Mouse (Mus musculus) layer of hippocampus, postnatal 14 days (tissue): Measurements from ENCODE around the gene Lztr1. TPM values are rescaled to one million over a fixed set of nuclear protein-coding genes. Genes with fewer than 3 reads are reported as not detected.

Experiments used
- DNase-seq, 2 experiments: peaks; one replicate each; pipeline ENCODE4 v3.0.0; 2021 to 2022; ENCODE audit warnings: low spot score in 2 of 2, mixed read lengths in 1 of 2
- long read RNA-seq, 2 experiments: library from polyadenylated mRNA; stranded (forward); transcript quantifications; one replicate each; pipeline ENCODE4 v2.0.0; 2021
- total RNA-seq, 2 experiments: library from RNA; stranded (reverse); gene quantifications; 2 replicates each; pipeline ENCODE4 v1.2.3; 2021

The Lztr1 gene
- 100 to 1,000 TPM; 204 to 215 TPM for total RNA-seq
- long read RNA-seq, experiment 1, transcript Lztr1-201 (21 exons, 3,394 nt) = major isoform, 175 of 237 reads
- long read RNA-seq, experiment 1, partial matches to known transcripts = 28 of 237 reads
- long read RNA-seq, experiment 1, other reads (novel, unspliced or antisense) = 34 of 237 reads
- long read RNA-seq, experiment 2, transcript Lztr1-201 (21 exons, 3,394 nt) = major isoform, 189 of 284 reads
- long read RNA-seq, experiment 2, partial matches to known transcripts = 40 of 284 reads
- long read RNA-seq, experiment 2, other reads (novel, unspliced or antisense) = 55 of 284 reads

DNA sequence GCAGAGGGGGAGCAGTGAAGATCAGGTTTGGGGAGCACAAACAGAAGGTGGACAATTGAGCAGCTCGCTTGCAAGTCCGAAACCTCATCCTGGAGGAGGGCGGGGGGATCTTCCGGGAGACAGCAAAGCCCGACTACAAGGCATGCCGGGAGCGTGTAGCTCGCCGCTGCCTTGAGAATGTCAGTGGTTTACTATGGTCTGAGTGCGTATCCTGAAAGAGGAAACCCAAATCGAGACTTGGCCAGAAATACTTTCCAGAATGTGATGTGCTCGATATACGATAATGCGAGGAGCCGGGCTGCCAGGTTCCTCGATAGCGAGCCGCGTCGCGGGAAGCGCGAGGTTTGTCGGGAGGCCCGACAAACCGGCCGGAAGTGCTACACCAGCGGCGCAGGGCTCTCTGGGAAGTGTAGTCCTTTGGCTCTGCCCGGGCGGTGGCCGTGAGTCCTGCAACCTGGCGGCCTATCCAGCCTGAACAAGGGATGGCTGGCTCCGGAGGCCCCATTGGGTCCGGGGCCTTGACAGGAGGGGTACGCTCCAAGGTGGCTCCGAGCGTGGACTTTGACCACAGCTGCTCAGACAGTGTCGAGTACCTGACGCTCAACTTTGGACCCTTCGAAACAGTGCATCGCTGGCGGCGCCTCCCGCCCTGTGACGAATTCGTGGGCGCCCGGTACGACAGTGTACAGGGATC lies at the start of gene Lztr1:
Gene Lztr1, plus strand, starts transcription at position 143 of the 694 bp plus-strand sequence.
- DNase-seq = peak; percentile 90 to 95

- no peak for DNase-seq
Measured at GRCm38 (mm10) chr16:17460254-17460653, 48.2 kb upstream of the Lztr1 start.

- DNase-seq = no peak
Measured at GRCm38 (mm10) chr16:17461596-17461995, 46.9 kb upstream of the Lztr1 start.

- no peak for DNase-seq
Measured at GRCm38 (mm10) chr16:17463184-17463583, 45.3 kb upstream of the Lztr1 start.

DNA sequence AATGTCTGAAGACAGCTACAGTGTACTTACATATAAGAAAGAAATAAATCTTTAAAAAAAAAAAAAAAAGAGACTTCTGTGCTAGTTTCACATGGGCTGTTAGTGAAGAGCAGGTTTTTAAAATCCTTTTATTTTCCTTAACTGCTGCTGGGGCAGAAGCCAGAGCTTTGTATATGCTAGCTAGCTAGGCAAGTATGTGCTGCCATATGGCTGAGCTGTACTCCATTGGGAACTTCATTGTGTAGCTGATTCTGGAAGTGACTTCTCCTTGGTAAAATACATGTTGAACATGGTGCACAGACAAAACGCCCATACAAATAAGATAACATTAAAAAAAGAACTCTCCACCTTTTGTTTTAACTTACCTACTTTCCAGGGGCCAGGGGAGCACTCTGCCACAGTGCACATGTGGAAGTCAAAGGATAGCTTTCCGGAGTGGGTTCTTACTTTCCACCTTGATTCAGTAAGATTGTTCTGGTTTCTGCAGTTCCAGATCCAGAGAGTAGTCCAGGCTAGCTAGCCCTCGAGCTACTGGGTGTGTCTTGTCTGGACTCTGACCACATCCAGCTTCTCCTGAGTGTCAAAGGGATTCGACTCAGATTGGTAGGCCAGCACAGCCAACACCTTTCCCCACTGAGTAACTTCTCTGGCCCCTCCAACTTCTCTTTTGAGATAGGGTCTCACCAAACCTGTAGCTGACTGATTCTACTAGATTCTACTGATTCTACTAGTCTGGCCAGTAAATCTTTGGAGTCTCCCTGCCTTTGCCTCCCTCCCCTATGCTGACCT lies 41.4 kb upstream of the Lztr1 start:
- DNase-seq = no peak

- DNase-seq = no peak
Measured at GRCm38 (mm10) chr16:17472498-17472897, 36.0 kb upstream of the Lztr1 start.

DNA sequence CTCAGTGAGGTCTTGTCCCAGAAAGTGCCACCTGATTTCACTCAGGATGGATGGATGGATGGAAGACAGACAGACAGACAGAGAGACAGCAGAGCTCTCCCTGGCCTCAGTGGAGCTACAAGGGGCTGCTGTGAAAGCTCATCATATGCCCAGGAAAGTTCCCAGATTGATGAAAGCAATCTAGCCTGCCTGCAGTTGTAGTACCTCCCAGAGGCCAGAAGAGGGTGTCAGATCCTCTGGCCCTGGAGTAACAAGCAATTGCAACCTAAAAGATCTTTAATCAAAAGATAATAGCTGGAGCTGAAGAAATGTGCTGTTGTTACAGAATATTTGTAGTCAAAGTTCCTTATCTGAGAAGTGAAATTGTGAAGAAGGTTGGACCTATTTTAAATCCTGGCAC lies 34.4 kb upstream of the Lztr1 start:
- peak in 1 of 2 experiments; percentile 59 for DNase-seq

DNA sequence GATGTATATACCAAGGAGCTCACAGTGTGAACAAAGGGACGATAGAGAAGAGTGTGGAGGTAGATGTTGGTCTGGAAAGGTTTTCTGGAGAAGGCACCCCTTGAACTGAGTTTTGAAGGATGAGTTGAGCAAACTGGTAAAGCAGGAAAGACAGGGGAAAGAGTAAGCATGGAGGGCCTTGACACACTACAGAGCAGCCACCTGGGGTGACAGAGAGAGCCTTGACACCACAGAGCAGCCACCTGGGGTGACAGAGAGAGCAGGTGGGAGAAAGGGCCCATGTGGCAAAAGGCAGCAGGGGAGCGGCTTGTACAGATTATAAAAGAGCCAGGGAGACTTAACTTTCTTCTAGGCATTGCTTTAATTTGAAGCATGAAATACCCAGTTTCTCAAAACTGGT lies 33.7 kb upstream of the Lztr1 start:
- DNase-seq = no peak

GRCm38 (mm10) chr16:17475326-17475725 lies 33.2 kb upstream of the Lztr1 start:
- DNase-seq = no peak

DNA sequence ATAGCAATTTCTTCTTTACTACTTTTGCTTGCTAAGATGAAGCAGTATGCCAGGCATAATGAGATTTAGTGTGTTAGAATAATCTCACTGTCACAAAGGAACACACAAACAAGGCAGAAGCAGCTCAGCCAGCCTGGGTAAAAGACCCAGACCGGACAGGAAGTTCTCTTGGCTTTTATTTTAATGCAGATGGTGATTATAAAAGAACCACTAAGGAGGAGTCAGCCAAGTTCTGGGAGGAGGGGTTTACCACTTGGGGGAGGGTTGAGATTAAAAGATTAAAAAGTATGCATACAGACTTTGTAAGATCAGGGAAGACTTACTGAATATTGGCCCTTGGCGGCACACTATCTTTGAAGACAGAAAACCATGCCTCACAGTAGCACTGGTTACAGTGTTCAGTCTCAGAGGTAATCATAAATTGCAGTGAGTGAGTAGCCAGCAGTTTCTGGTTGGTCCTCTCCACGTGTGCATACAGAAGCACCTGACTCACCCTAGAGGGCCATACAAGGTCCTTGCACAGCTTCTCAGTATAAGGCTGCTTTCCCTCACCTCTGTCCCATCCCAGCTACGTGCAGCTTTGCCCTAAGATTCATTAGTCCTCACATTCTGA lies 30.1 kb upstream of the Lztr1 start:
- DNase-seq = no peak

DNA sequence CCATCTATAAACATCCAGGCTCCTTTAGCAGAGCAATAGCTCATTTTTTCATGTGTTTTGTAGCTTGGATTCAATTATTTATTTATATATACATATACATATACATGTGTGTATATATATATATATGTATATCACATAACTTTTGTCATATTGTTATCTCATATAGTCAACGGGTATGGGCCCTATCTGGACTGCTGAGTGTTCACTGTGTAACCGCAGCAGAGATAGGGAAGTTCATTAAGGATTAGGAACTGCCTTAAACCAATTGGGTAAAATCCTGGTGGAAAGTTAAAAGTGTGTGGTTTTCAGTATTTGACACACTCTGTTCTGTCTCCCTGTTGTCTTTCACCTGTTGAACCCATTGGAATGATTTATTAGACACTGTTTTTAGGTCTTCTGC lies 27.0 kb upstream of the Lztr1 start:
- DNase-seq = no peak

DNA sequence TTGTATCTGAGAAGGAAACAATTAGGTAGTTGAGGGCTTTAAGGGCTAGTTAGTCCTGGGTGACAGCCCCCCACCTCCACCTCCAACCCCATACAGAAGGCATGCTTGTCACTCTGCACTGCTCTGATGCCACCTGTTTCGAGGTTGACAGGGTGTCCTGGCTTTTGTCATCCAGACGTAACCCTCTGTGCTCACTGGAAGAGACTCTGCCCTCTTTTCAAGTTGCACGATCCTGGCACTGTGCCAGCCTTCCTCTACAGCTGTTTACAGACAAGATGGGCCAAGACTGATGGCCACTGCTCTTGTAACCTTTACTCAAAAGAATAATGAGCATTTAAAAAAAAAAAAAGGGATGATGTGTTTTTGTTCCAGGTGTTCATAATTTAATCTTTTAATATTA lies 22.0 kb upstream of the Lztr1 start:
- no peak for DNase-seq

DNA sequence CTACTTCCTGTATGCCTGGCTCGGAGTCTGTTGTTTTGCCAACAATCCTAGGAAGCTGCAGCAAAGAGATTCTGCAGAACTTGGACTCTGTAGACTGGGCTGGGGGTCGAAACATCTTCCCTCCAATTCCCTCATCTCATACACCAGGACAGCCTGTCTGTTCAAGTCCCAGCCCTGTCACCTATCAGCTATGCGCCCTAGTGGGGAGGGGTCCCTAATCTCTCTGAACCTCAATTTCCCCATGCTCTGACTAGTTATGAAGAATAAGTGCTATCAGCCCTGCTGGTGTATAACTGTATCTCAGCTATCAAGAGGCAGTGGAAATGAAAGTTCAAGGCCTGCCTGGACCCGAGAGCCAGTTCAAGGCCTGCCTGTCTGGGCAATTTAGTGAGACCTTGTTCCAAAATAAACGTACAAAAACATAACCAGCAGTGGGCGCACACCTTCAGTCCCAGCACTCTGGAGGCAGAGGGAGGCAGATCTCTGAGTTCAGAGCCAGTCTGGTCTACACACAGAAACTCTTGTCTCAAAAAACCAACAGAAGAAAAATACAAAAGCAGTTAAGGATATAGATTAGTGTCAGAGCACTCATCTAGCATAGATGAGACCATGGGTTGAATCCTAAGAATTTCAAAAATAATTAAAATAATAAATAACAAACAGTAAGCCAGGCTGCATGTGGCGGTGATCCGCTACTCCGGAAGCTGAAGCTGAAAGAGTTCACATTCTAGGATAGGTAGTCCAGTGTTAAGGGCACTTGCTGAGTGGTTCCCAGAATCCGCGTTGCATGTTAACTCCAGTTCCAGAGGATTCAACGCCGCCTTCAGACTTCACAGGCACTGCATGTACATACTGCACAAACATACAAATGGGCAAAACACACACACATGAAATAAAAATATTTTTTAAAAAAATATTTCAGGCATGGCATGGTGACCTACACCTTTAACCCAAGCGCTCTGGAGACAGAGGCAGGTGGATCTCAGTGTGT lies 19.7 kb upstream of the Lztr1 start:
- no peak for DNase-seq

GRCm38 (mm10) chr16:17489469-17490111 lies 18.9 kb upstream of the Lztr1 start, which contains the start of gene Aifm3:
Gene Aifm3, plus strand, starts transcription at chr16:17489611.
- no peak for DNase-seq

- peak in 1 of 2 experiments; percentile 49 for DNase-seq
Measured at GRCm38 (mm10) chr16:17491154-17491553, 17.3 kb upstream of the Lztr1 start.

DNA sequence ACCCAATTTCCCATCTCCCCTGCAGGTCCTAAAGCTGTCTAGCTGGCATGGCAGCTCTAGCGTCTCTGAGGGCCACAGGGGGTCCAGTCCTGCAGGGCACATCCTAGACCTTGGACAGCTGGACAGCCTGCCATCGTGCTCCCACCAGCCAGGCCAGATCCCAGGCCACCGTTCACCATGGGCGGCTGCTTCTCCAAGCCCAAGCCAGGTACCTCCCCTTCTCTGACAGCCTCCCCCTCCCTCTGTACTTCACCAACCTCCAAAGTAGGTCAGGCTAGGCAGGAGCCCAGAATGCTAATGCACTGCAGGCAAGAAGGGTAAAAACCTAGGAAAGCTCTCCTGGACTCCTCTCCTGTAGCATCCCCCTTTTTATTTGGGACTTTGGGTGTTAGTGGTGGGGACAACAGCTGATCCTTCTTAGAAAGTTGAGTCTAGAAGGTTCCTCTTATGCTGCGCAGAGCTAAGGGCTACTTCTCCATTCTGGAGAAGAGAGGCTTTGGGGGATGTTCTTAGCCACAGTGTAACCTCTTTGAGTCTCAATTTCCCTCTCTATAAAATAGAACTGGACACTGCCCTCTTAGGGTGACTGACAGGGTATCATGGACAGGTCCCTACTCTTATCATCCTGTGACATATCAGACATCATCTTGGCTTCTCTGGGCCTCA lies 16.5 kb upstream of the Lztr1 start:
- DNase-seq = no peak

DNA sequence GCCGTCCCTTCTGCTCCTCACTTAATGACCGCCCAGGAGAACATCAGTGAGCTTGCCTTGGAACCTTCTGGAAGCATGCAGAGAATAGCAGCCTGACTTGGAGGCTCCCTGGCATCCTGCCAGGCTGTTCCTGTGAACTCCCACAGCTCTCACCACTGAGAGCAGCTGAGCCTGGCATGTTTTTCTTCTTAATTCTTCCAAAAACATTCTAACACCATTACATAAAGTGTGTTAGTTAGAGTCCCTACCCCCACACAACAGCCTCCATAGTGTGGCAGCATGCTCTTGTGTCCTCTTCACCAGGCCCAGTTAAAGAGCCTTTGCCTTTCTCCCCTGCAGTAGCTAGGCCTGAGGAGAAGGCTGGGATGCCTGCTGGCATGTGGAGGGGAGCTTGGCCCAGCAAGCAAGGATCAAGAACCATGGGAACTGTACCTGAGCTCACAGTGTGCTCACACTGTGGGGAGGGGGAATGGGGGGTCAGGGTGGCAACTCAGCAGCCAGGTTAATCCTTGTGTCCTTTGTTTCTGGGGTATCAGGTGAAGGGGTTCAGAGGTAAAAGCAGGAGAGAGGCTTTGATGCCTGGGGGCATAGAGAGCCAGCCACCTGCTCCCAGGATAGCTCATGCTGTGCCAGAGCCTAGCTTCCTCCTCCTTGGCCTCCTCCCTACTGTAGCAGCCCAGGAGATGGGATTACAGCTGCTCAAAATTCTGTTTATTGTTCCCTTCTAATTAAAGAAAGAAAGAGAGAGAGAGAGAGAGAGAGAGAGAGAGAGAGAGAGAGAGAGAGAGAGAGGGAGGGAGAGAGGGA lies 11.8 kb upstream of the Lztr1 start:
- DNase-seq = peak; percentile 77 to 89

DNA sequence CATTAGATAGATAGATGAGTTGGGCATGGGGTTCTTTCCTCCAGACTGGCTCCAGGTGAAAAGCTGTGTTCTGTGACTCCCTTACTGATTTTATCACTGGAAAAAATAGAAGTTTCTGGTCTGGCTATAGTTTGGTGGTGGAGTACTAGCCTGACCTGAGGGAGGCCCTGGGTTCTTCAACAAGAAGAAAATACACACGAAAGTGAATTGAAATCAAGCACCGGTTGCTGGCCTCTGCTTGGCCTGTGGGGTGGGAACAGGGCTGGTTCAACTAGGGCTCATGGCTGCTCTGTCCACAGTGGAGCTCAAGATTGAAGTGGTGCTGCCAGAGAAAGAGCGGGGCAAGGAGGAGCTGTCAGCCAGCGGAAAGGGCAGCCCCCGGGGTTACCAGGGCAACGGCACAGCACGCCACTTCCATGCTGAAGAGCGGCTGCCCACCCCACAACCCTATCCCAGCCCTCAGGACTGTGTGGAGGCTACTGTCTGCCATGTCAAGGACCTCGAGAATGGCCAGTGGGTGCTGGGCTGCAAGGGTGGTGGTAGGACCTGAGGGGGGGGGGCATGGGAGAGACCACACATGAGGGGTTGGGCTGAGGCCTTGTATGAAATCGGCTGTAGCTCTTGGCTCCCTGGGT lies 9.1 kb upstream of the Lztr1 start:
- no peak for DNase-seq
